Mouse (Mus musculus) intestine, embryonic 14.5 days (tissue): ENCODE measurements around the gene Dync1li1. TPM values are rescaled to one million over a fixed set of nuclear protein-coding genes. Genes with fewer than 3 reads are reported as not detected.

ENCODE experiments used
- ATAC-seq: fragments of 200-750 bp; cut with Nextera tagmentation; replicated peaks from 2 replicates; pipeline ENCODE4 v1.8.0; 2017; ENCODE audit warnings: low read depth, moderate number of reproducible peaks, moderate TSS enrichment, moderate library complexity; ENCODE audit not compliant: low FRiP score, low TSS enrichment
- DNase-seq: peaks from one replicate; pipeline ENCODE4 v3.0.0-alpha.2; 2018; ENCODE audit warnings: low spot score
- H3K27ac ChIP-seq: fragments of 300-500 bp; sonication (generic); 2 replicates; pipeline ENCODE4 v1.5.1; 2014; ENCODE audit warnings: low read depth, mild to moderate bottlenecking, control low read depth
- H3K27me3 ChIP-seq: fragments of 300-500 bp; sonication (generic); replicated peaks from 2 replicates; pipeline ENCODE4 v1.6.1; 2014; ENCODE audit warnings: low read length, control low read depth; ENCODE audit not compliant: control insufficient read depth, insufficient read depth
- H3K36me3 ChIP-seq: fragments of 300-500 bp; sonication (generic); 2 replicates; pipeline ENCODE4 v1.6.1; 2014; ENCODE audit warnings: low read length, control low read depth; ENCODE audit not compliant: control insufficient read depth, insufficient read depth
- H3K4me1 ChIP-seq: fragments of 300-500 bp; sonication (generic); replicated peaks from 2 replicates; pipeline ENCODE4 v1.6.1; 2014; ENCODE audit warnings: low read length, control low read depth, mixed read lengths; ENCODE audit not compliant: control insufficient read depth, insufficient read depth
- H3K4me2 ChIP-seq: fragments of 300-500 bp; sonication (generic); 2 replicates; pipeline ENCODE4 v1.6.1; 2014; ENCODE audit warnings: low read length
- H3K4me3 ChIP-seq: fragments of 300-500 bp; sonication (generic); 2 replicates; pipeline ENCODE4 v1.5.1; 2014; ENCODE audit warnings: low read depth, low read length, control low read depth, mixed read lengths
- H3K9ac ChIP-seq: fragments of 300-500 bp; sonication (generic); 2 replicates; pipeline ENCODE4 v1.6.1; 2014; ENCODE audit warnings: mild to moderate bottlenecking, low read length
- H3K9me3 ChIP-seq: fragments of 300-500 bp; sonication (generic); 2 replicates; pipeline ENCODE4 v1.6.1; 2016; ENCODE audit warnings: low read length, control low read depth; ENCODE audit not compliant: control insufficient read depth
- WGBS: fragments of 180-500 bp; shearing (Covaris S2); extraction: QIAGEN DNeasy Blood & Tissue Kit; methylation state at CpG from one replicate; pipeline ENCODE4 v1.1.7; 2014; 5-methylcytosine and 5-hydroxymethylcytosine counted together
- polyA plus RNA-seq: library from polyadenylated mRNA; unstranded; fragments of >200 nt; fragmentation: Nextera tagmentation; extraction: Ambion mirVana; gene quantifications from 2 replicates; pipeline ENCODE4 v1.2.1, GENCODE M21; 2014

Dync1li1 gene
- polyA plus RNA-seq, 1 experiment from 2014 or later: 41.5 TPM

- Histone ChIP-seq H3K4me3 (no peak overlapping the region), H3K4me1 (no peaks in the 10 kb centered on the region; the same call in 1 of the 2 replicates), H3K9ac (no peak overlapping the region), H3K4me2 (no peak overlapping the region), H3K36me3 (no peaks in the 10 kb centered on the region), H3K27me3 (no peaks in the 10 kb centered on the region), H3K9me3 (no peaks in the 10 kb centered on the region), H3K27ac (no peak overlapping the region)
- ATAC-seq (no peak), DNase-seq (no peak)
- WGBS: 66% methylated on average over 4 of the region's 5 CpGs
Observed at GRCm38 (mm10) chr9:114669011-114669410, 19.6 kb upstream of the Dync1li1 start.

- no peak for ATAC-seq
- Histone ChIP-seq H3K4me2 (no peak overlapping the region), H3K9me3 (no peaks in the 10 kb centered on the region), H3K9ac (no peak overlapping the region), H3K4me1 (no peaks in the 10 kb centered on the region; the same call in 1 of the 2 replicates), H3K27ac (no peak overlapping the region), H3K27me3 (no peaks in the 10 kb centered on the region), H3K4me3 (no peak overlapping the region), H3K36me3 (no peaks in the 10 kb centered on the region)
- no peak for DNase-seq
- 57% methylated on average over 1 of the region's 1 CpGs for WGBS
Observed at GRCm38 (mm10) chr9:114671946-114672345, 16.6 kb upstream of the Dync1li1 start.

- Histone ChIP-seq H3K27ac (no peak overlapping the region), H3K4me1 (no peaks in the 10 kb centered on the region; the same call in 1 of the 2 replicates), H3K9me3 (no peaks in the 10 kb centered on the region), H3K36me3 (no peaks in the 10 kb centered on the region), H3K9ac (peak overlapping the region; percentile 35), H3K4me3 (peak overlapping the region; percentile 25), H3K27me3 (no peaks in the 10 kb centered on the region), H3K4me2 (peak overlapping the region; percentile 57)
- peak; percentile 60 for DNase-seq
- 5% methylated on average over 24 of the region's 24 CpGs for WGBS
- no peak for ATAC-seq
Observed at GRCm38 (mm10) chr9:114672703-114673561, 15.7 kb upstream of the Dync1li1 start.

- Histone ChIP-seq H3K27me3 (no peaks in the 10 kb centered on the region), H3K4me2 (0 out of 2 replicates have a peak overlapping the region, but pooled peaks have one; percentile 57)
Observed at GRCm38 (mm10) chr9:114673626-114674025, 15.0 kb upstream of the Dync1li1 start.

GRCm38 (mm10) chr9:114678576-114678975 lies 10.0 kb upstream of the Dync1li1 start:
- Histone ChIP-seq H3K9me3 (no peaks in the 10 kb centered on the region), H3K4me1 (no peaks in the 10 kb centered on the region; the same call in 1 of the 2 replicates), H3K9ac (no peak overlapping the region), H3K4me2 (no peak overlapping the region), H3K4me3 (no peak overlapping the region), H3K36me3 (no peaks in the 10 kb centered on the region), H3K27ac (no peak overlapping the region), H3K27me3 (no peaks in the 10 kb centered on the region)
- no peak for ATAC-seq
- DNase-seq: no peak
- 86% methylated on average over 5 of the region's 5 CpGs for WGBS

More at GRCm38 (mm10) chr9:114673626-114674025, 15.0 kb upstream of the Dync1li1 start:
- no peak for DNase-seq
- Histone ChIP-seq H3K27ac (no peak overlapping the region), H3K9ac (no peak overlapping the region), H3K4me3 (no peak overlapping the region), H3K9me3 (no peaks in the 10 kb centered on the region), H3K36me3 (no peaks in the 10 kb centered on the region), H3K4me1 (no peaks in the 10 kb centered on the region; the same call in 1 of the 2 replicates)
- 44% methylated on average over 2 of the region's 2 CpGs for WGBS
- ATAC-seq: no peak

GRCm38 (mm10) chr9:114679944-114680343 lies 8.6 kb upstream of the Dync1li1 start:
- no peaks in the 10 kb centered on the region for H3K9me3 ChIP-seq
- H3K4me2 ChIP-seq: no peak overlapping the region
- no peaks in the 10 kb centered on the region for H3K4me1 ChIP-seq
- no peaks in the 10 kb centered on the region for H3K27me3 ChIP-seq
- ATAC-seq: no peak
- WGBS: 78% methylated on average over 5 of the region's 5 CpGs
- DNase-seq: no peak
- no peak overlapping the region for H3K9ac ChIP-seq
- H3K4me3 ChIP-seq: no peak overlapping the region
- H3K36me3 ChIP-seq: no peaks in the 10 kb centered on the region
- H3K27ac ChIP-seq: no peak overlapping the region

GRCm38 (mm10) chr9:114680531-114680930 lies 8.1 kb upstream of the Dync1li1 start:
- Histone ChIP-seq H3K9me3 (no peaks in the 10 kb centered on the region), H3K4me2 (no peak overlapping the region), H3K36me3 (no peaks in the 10 kb centered on the region), H3K9ac (no peak overlapping the region), H3K27me3 (no peaks in the 10 kb centered on the region), H3K27ac (no peak overlapping the region), H3K4me1 (no peaks in the 10 kb centered on the region), H3K4me3 (no peak overlapping the region)
- ATAC-seq (no peak), DNase-seq (no peak)
- WGBS: 81% methylated on average over 6 of the region's 6 CpGs

GRCm38 (mm10) chr9:114682193-114682592 lies 6.4 kb upstream of the Dync1li1 start:
- no peak overlapping the region for H3K27ac ChIP-seq
- H3K36me3 ChIP-seq: no peaks in the 10 kb centered on the region
- no peak overlapping the region for H3K4me2 ChIP-seq
- WGBS: 85% methylated on average over 4 of the region's 4 CpGs
- H3K27me3 ChIP-seq: no peaks in the 10 kb centered on the region
- no peaks in the 10 kb centered on the region for H3K9me3 ChIP-seq
- no peak for DNase-seq
- no peak overlapping the region for H3K4me3 ChIP-seq
- ATAC-seq: no peak
- H3K9ac ChIP-seq: no peak overlapping the region
- no peaks in the 10 kb centered on the region for H3K4me1 ChIP-seq
